Mouse (Mus musculus): ENCODE results near the gene Chst8. TPM values are rescaled to one million over a fixed set of nuclear protein-coding genes. Genes with fewer than 3 reads are reported as not detected.

The Chst8 gene
- polyA plus RNA-seq, 1 experiment from 2014 or later = 0.47 TPM

- Histone ChIP-seq H3K4me3 (ENCODE audit: low read depth, low read length) (no peak overlapping the region), H3K36me3 (replicated peaks; ENCODE audit: insufficient read depth, low read length) (no peaks in the 10 kb centered on the region), H3K9me3 (ENCODE audit: low read length) (no peaks in the 10 kb centered on the region), H3K4me1 (ENCODE audit: insufficient read depth) (no peaks in the 10 kb centered on the region), H3K9ac (replicated peaks) (no peak overlapping the region), H3K4me2 (ENCODE audit: low read depth, low read length) (no peak overlapping the region), H3K27ac (ENCODE audit: low read depth) (no peak overlapping the region), H3K27me3 (ENCODE audit: insufficient read depth, low read length) (no peaks in the 10 kb centered on the region)
- peak; percentile 45; the same call in 1 of the 2 replicates for ATAC-seq
- peak; percentile 18 for DNase-seq
- TF ChIP-seq EP300 (IDR thresholded peaks at IDR 0.05; ENCODE audit: low read depth) (no peak), CTCF (IDR thresholded peaks at IDR 0.05; ENCODE audit: low read depth) (no peak)
- WGBS (ENCODE audit: insufficient replicate concordance) = 88% methylated on average over 6 of the region's 6 CpGs
These were observed 35.4 kb upstream of the Chst8 start for GRCm38 (mm10) chr7:34847900-34848299.

GRCm38 (mm10) chr7:34847410-34847809, 34.9 kb upstream of the Chst8 start:
- 62% methylated on average over 5 of the region's 5 CpGs for WGBS (ENCODE audit: insufficient replicate concordance)
- TF ChIP-seq CTCF (IDR thresholded peaks at IDR 0.05; ENCODE audit: low read depth) (no peak), EP300 (IDR thresholded peaks at IDR 0.05; ENCODE audit: low read depth) (no peak)
- no peak for ATAC-seq
- Histone ChIP-seq H3K27ac (ENCODE audit: low read depth) (no peak overlapping the region), H3K27me3 (ENCODE audit: insufficient read depth, low read length) (no peaks in the 10 kb centered on the region), H3K4me2 (ENCODE audit: low read depth, low read length) (no peak overlapping the region), H3K9me3 (ENCODE audit: low read length) (no peaks in the 10 kb centered on the region), H3K4me3 (ENCODE audit: low read depth, low read length) (no peak overlapping the region), H3K9ac (replicated peaks) (no peak overlapping the region), H3K36me3 (replicated peaks; ENCODE audit: insufficient read depth, low read length) (no peaks in the 10 kb centered on the region), H3K4me1 (ENCODE audit: insufficient read depth) (no peaks in the 10 kb centered on the region)
- DNase-seq = no peak

- H3K4me3 ChIP-seq (ENCODE audit: low read depth, low read length) = no peak overlapping the region
- no peak overlapping the region for H3K9ac ChIP-seq (replicated peaks)
- no peak overlapping the region for H3K27ac ChIP-seq (ENCODE audit: low read depth)
- H3K9me3 ChIP-seq (ENCODE audit: low read length) = no peaks in the 10 kb centered on the region
- no peaks in the 10 kb centered on the region for H3K27me3 ChIP-seq (ENCODE audit: insufficient read depth, low read length)
- ATAC-seq (no peak), DNase-seq (no peak)
- 80% methylated on average over 4 of the region's 4 CpGs for WGBS (ENCODE audit: insufficient replicate concordance)
- no peak for TF ChIP-seq EP300 (IDR thresholded peaks at IDR 0.05; ENCODE audit: low read depth)
- TF ChIP-seq CTCF (IDR thresholded peaks at IDR 0.05; ENCODE audit: low read depth) = peak; percentile 39
- H3K4me2 ChIP-seq (ENCODE audit: low read depth, low read length) = no peak overlapping the region
- H3K4me1 ChIP-seq (ENCODE audit: insufficient read depth) = no peaks in the 10 kb centered on the region
- H3K36me3 ChIP-seq (replicated peaks; ENCODE audit: insufficient read depth, low read length) = no peaks in the 10 kb centered on the region
These were observed 26.2 kb upstream of the Chst8 start for GRCm38 (mm10) chr7:34838749-34839148.

GRCm38 (mm10) chr7:34838231-34838630, 25.7 kb upstream of the Chst8 start:
- no peaks in the 10 kb centered on the region for H3K36me3 ChIP-seq (replicated peaks; ENCODE audit: insufficient read depth, low read length)
- WGBS (ENCODE audit: insufficient replicate concordance) = 83% methylated on average over 4 of the region's 4 CpGs
- no peak for ATAC-seq
- H3K4me2 ChIP-seq (ENCODE audit: low read depth, low read length) = no peak overlapping the region
- H3K9ac ChIP-seq (replicated peaks) = no peak overlapping the region
- no peaks in the 10 kb centered on the region for H3K27me3 ChIP-seq (ENCODE audit: insufficient read depth, low read length)
- H3K9me3 ChIP-seq (ENCODE audit: low read length) = no peaks in the 10 kb centered on the region
- DNase-seq = no peak
- H3K4me1 ChIP-seq (ENCODE audit: insufficient read depth) = no peaks in the 10 kb centered on the region
- H3K27ac ChIP-seq (ENCODE audit: low read depth) = no peak overlapping the region
- H3K4me3 ChIP-seq (ENCODE audit: low read depth, low read length) = no peak overlapping the region
- no peak for TF ChIP-seq CTCF (IDR thresholded peaks at IDR 0.05; ENCODE audit: low read depth)
- TF ChIP-seq EP300 (IDR thresholded peaks at IDR 0.05; ENCODE audit: low read depth) = no peak

- Histone ChIP-seq H3K9me3 (ENCODE audit: low read length) (no peaks in the 10 kb centered on the region), H3K4me2 (ENCODE audit: low read depth, low read length) (no peak overlapping the region), H3K36me3 (replicated peaks; ENCODE audit: insufficient read depth, low read length) (no peaks in the 10 kb centered on the region), H3K27ac (ENCODE audit: low read depth) (no peak overlapping the region), H3K9ac (replicated peaks) (no peak overlapping the region), H3K4me1 (ENCODE audit: insufficient read depth) (no peaks in the 10 kb centered on the region), H3K27me3 (ENCODE audit: insufficient read depth, low read length) (no peaks in the 10 kb centered on the region), H3K4me3 (ENCODE audit: low read depth, low read length) (no peak overlapping the region)
- peak; percentile 36 for DNase-seq
- no peak for ATAC-seq
- TF ChIP-seq CTCF (IDR thresholded peaks at IDR 0.05; ENCODE audit: low read depth) (peak; percentile 57), EP300 (IDR thresholded peaks at IDR 0.05; ENCODE audit: low read depth) (no peak)
- WGBS (ENCODE audit: insufficient replicate concordance) = 44% methylated on average over 3 of the region's 3 CpGs
These were observed 13.9 kb upstream of the Chst8 start for GRCm38 (mm10) chr7:34826255-34826909.

- H3K4me2 ChIP-seq (ENCODE audit: low read depth, low read length) = no peak overlapping the region
- H3K27ac ChIP-seq (ENCODE audit: low read depth) = no peak overlapping the region
- no peaks in the 10 kb centered on the region for H3K4me1 ChIP-seq (ENCODE audit: insufficient read depth)
- H3K9ac ChIP-seq (replicated peaks) = no peak overlapping the region
- no peak for DNase-seq
- H3K36me3 ChIP-seq (replicated peaks; ENCODE audit: insufficient read depth, low read length) = no peaks in the 10 kb centered on the region
- no peak overlapping the region for H3K4me3 ChIP-seq (ENCODE audit: low read depth, low read length)
- ATAC-seq = no peak
- no peaks in the 10 kb centered on the region for H3K27me3 ChIP-seq (ENCODE audit: insufficient read depth, low read length)
- H3K9me3 ChIP-seq (ENCODE audit: low read length) = no peaks in the 10 kb centered on the region
- TF ChIP-seq EP300 (IDR thresholded peaks at IDR 0.05; ENCODE audit: low read depth) = no peak
- TF ChIP-seq CTCF (IDR thresholded peaks at IDR 0.05; ENCODE audit: low read depth) = no peak
- WGBS (ENCODE audit: insufficient replicate concordance) = 71% methylated on average over 9 of the region's 9 CpGs
These were observed 9.1 kb upstream of the Chst8 start for GRCm38 (mm10) chr7:34821587-34821986.

All from liver, postnatal 0 days (tissue).